Mouse (Mus musculus) cortical plate, adult 2 months (tissue): ENCODE measurements around the gene Sgms1.

ENCODE experiments used
- CTCF ChIP-seq: fragments of 200-500 bp; IDR thresholded peaks from 2 replicates; pipeline ENCODE4 v1.5.1; 2011; ENCODE audit warnings: mild to moderate bottlenecking, control low read depth, low read length; ENCODE audit not compliant: insufficient read depth; ENCODE audit errors: extremely low read depth
- POLR2A ChIP-seq: fragments of 200-500 bp; IDR thresholded peaks from 2 replicates; pipeline ENCODE4 v1.6.1; 2011; ENCODE audit warnings: mild to moderate bottlenecking, low read length, control low read depth; ENCODE audit not compliant: insufficient read depth; ENCODE audit errors: extremely low read depth

DNA sequence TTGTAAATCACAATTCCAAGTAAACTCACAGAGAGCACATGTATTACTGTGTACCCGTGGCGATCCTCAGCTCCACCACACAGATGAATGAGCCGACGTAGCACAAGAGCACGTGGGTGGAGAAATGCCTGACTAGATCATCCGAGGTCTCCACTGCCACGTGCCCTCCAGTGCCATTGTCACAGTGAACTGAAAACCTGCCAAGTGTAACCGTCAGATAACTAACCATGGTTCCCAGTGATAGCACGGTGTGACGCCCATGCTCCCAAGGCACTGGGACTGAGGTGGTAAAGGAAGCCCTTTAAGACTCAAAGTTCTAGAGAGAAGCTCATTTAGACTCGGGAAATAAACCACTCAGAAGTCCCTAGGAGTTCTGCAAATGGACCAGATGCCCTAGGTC, 167.4 kb downstream of the Sgms1 start:
- TF ChIP-seq CTCF (no peak), POLR2A (no peak)
